Mouse (Mus musculus): ENCODE results near the gene Hist1h4m. TPM values are rescaled to one million over a fixed set of nuclear protein-coding genes. Genes with fewer than 3 reads are reported as not detected.

The Hist1h4m gene
- total RNA-seq, 2 experiments from 2014 or later: 322 to 356 TPM

Small RNA genes within 50 kb of the gene (microRNA-seq; reads per million reads assigned to microRNA genes)
- gene Gm19658 (0 reads per million in 2 experiments), gene Gm44346 (0 reads per million in 2 experiments), gene Gm44466 (0 reads per million in 2 experiments)

Other genes with a start within 250 kb of the Hist1h4m start
- not detected for gene Olfr1364, start 230.0 kb upstream of the Hist1h4m start, total RNA-seq (2021)
- gene Olfr1362, start 197.7 kb upstream of the Hist1h4m start, total RNA-seq (2021): not detected
- gene Olfr11, start 169.2 kb upstream of the Hist1h4m start, total RNA-seq (2021): not detected
- not detected for gene Olfr1361, start 148.4 kb upstream of the Hist1h4m start, total RNA-seq (2021)
- not detected for gene Olfr1360, start 134.3 kb upstream of the Hist1h4m start, total RNA-seq (2021)
- not detected for gene Olfr1359, start 113.6 kb upstream of the Hist1h4m start, total RNA-seq (2021)
- 100 to 1,000 TPM; 206 to 220 TPM for gene Hist1h2bl, start 95.6 kb upstream of the Hist1h4m start, total RNA-seq (2021)
- 100 to 1,000 TPM; 201 to 229 TPM for gene Hist1h2ai, start 95.3 kb upstream of the Hist1h4m start, total RNA-seq (2021)
- 100 to 1,000 TPM; 284 to 332 TPM for gene Hist1h3h, start 94.1 kb upstream of the Hist1h4m start, total RNA-seq (2021)
- 10 to 100 TPM; 54.7 to 69.5 TPM for gene Hist1h2bm, start 89.7 kb upstream of the Hist1h4m start, total RNA-seq (2021)
- 10 to 100 TPM; 39.0 to 39.7 TPM for gene Hist1h4j, start 76.7 kb upstream of the Hist1h4m start, total RNA-seq (2021)
- 100 to 1,000 TPM; 426 to 466 TPM for gene Hist1h4k, start 61.2 kb upstream of the Hist1h4m start, total RNA-seq (2021)
- gene Hist1h2ak, start 57.9 kb upstream of the Hist1h4m start, total RNA-seq (2021): 10 to 100 TPM; 79.2 to 89.4 TPM
- 100 to 1,000 TPM in 1 of 2 experiments, 10 to 100 TPM in 1; 98.6 to 149 TPM for gene Hist1h2bn, start 57.6 kb upstream of the Hist1h4m start, total RNA-seq (2021)
- gene Hist1h1b, start 31.1 kb upstream of the Hist1h4m start, total RNA-seq (2021): 100 to 1,000 TPM; 112 to 150 TPM
- gene Hist1h3i, start 28.4 kb upstream of the Hist1h4m start, total RNA-seq (2021): 100 to 1,000 TPM; 213 to 223 TPM
- gene Hist1h2an, start 24.5 kb upstream of the Hist1h4m start, total RNA-seq (2021): 10 to 100 TPM; 37.7 to 43.5 TPM
- 10 to 100 TPM; 80.8 to 84.7 TPM for gene Hist1h2bp, start 24.3 kb upstream of the Hist1h4m start, total RNA-seq (2021)
- gene Hist1h2bq, start 1.5 kb upstream of the Hist1h4m start, total RNA-seq (2021): 100 to 1,000 TPM; 177 to 197 TPM
- not detected for gene Hist1h2ao, start 1.3 kb upstream of the Hist1h4m start, total RNA-seq (2021)
- 10 to 100 TPM; 39.5 to 61.3 TPM for gene Hist1h4n, start 20.4 kb downstream of the Hist1h4m start, total RNA-seq (2021)
- 100 to 1,000 TPM; 265 to 322 TPM for gene Hist1h2ap, start 21.8 kb downstream of the Hist1h4m start, total RNA-seq (2021)
- 100 to 1,000 TPM; 181 to 198 TPM for gene Hist1h2br, start 22.0 kb downstream of the Hist1h4m start, total RNA-seq (2021)
- gene Zfp184, start 133.3 kb downstream of the Hist1h4m start, total RNA-seq (2021): 1 to 10 TPM; 1.4 to 1.9 TPM
- gene Pom121l2, start 169.4 kb downstream of the Hist1h4m start, total RNA-seq (2021): not detected
- not detected for gene Prss16, start 198.0 kb downstream of the Hist1h4m start, total RNA-seq (2021)
- 100 to 1,000 TPM; 181 to 187 TPM for gene Hist1h2ah, start 223.8 kb downstream of the Hist1h4m start, total RNA-seq (2021)
- 100 to 1,000 TPM; 213 to 221 TPM for gene Hist1h2bk, start 224.1 kb downstream of the Hist1h4m start, total RNA-seq (2021)
- 10 to 100 TPM; 70.8 to 71.4 TPM for gene Hist1h4i, start 229.6 kb downstream of the Hist1h4m start, total RNA-seq (2021)
- gene Hist1h2ag, start 231.2 kb downstream of the Hist1h4m start, total RNA-seq (2021): 100 to 1,000 TPM; 142 to 176 TPM
- 100 to 1,000 TPM; 116 to 123 TPM for gene Hist1h2bj, start 231.5 kb downstream of the Hist1h4m start, total RNA-seq (2021)

All from heart, postnatal 10 days (tissue).